Mouse (Mus musculus): ENCODE data around the gene Ice2. TPM values are rescaled to one million over a fixed set of nuclear protein-coding genes. Genes with fewer than 3 reads are reported as not detected.

Gene Ice2
- polyA plus RNA-seq, 1 experiment = 2.0 TPM

- TF ChIP-seq SRF (IDR thresholded peaks at IDR 0.05; ENCODE audit: control insufficient read depth, insufficient read length, low read depth) = no peak
- TF ChIP-seq E2F4 (IDR thresholded peaks at IDR 0.05; ENCODE audit: insufficient read depth) = no peak
- no peak for TF ChIP-seq MYOG (IDR thresholded peaks at IDR 0.05; ENCODE audit: control insufficient read depth in 1 of 3, insufficient read depth in 1 of 3, insufficient read length in 2 of 3, low read depth in 2 of 3)
- no peak for TF ChIP-seq MYOD1 (IDR thresholded peaks at IDR 0.05; ENCODE audit: control insufficient read depth in 1 of 3, insufficient read length in 2 of 3, low read depth in 2 of 3)
- no peak for TF ChIP-seq REST (IDR thresholded peaks at IDR 0.05; ENCODE audit: insufficient read depth, insufficient read length)
- no peak for TF ChIP-seq CEBPB (IDR thresholded peaks at IDR 0.05; ENCODE audit: insufficient read depth, poor library complexity, severe bottlenecking)
- no peak for TF ChIP-seq POLR2A (IDR thresholded peaks at IDR 0.05; ENCODE audit: insufficient read length, low read depth)
- Histone ChIP-seq H3K4me3 (no peak overlapping the region), H3K36me3 (ENCODE audit: control insufficient read depth, insufficient read depth) (peaks cover 46% of the 10 kb centered on the region), H3K79me2 (ENCODE audit: control insufficient read depth, insufficient read depth) (peaks cover 74% of the 10 kb centered on the region), H3K27me3 (ENCODE audit: control insufficient read depth, insufficient read depth, insufficient read length) (no peaks in the 10 kb centered on the region), H3K4me2 (ENCODE audit: low read depth) (peak overlapping the region; percentile 8), H3ac (ENCODE audit: control insufficient read depth, insufficient read length) (no peak overlapping the region)
These were observed 65.3 kb downstream of the Ice2 start for GRCm38 (mm10) chr9:69463046-69463445.

DNA sequence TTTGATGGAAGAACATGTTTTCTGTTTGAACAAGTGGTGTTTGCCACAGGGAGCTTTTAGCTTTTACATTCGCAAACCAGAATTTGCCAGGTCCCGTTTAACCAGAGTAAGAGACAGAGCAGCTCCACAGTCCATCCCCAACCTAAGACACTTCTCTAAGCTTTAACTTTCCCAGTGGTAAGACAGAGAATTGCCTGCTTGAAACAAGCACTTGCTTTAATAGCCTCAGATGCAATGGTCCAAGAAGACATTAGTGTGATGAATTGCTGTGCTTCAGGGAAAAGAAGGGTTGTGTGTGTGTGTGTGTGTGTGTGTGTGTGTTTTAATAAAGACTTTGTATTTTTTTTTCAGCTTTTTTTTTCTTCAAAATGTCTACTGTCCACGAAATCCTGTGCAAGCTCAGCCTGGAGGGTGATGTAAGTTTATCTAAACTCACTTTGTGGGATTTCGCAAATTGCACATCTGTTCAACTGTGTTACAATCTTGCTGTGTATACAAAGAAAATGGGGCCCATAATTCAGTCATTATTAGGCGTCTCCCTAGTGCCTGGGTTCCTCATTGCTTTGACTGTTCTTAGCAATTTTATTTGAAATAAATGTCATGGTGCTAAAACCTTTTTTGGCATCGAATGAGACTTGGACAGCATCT is 66.5 kb downstream of the Ice2 start:
- Histone ChIP-seq H3K79me2 (ENCODE audit: control insufficient read depth, insufficient read depth) (peaks cover 67% of the 10 kb centered on the region), H3K4me3 (no peak overlapping the region), H3K36me3 (ENCODE audit: control insufficient read depth, insufficient read depth) (peaks cover 47% of the 10 kb centered on the region), H3ac (ENCODE audit: control insufficient read depth, insufficient read length) (no peak overlapping the region), H3K4me2 (ENCODE audit: low read depth) (no peak overlapping the region), H3K27me3 (ENCODE audit: control insufficient read depth, insufficient read depth, insufficient read length) (no peaks in the 10 kb centered on the region)
- TF ChIP-seq CEBPB (IDR thresholded peaks at IDR 0.05; ENCODE audit: insufficient read depth, poor library complexity, severe bottlenecking) = peak; percentile 95
- TF ChIP-seq POLR2A (IDR thresholded peaks at IDR 0.05; ENCODE audit: insufficient read length, low read depth) = no peak

- H3K27me3 ChIP-seq (ENCODE audit: control insufficient read depth, insufficient read depth, insufficient read length) = no peaks in the 10 kb centered on the region
- H3K79me2 ChIP-seq (ENCODE audit: control insufficient read depth, insufficient read depth) = peaks cover 57% of the 10 kb centered on the region
- no peak overlapping the region for H3ac ChIP-seq (ENCODE audit: control insufficient read depth, insufficient read length)
- H3K36me3 ChIP-seq (ENCODE audit: control insufficient read depth, insufficient read depth) = peaks cover 36% of the 10 kb centered on the region
- TF ChIP-seq SRF (IDR thresholded peaks at IDR 0.05; ENCODE audit: control insufficient read depth, insufficient read length, low read depth) (no peak), TCF12 (IDR thresholded peaks at IDR 0.05; ENCODE audit: insufficient read depth, poor library complexity, severe bottlenecking) (no peak), TCF3 (IDR thresholded peaks at IDR 0.05; ENCODE audit: insufficient read length, low read depth) (no peak), POLR2A (IDR thresholded peaks at IDR 0.05; ENCODE audit: insufficient read length, low read depth) (peak; percentile 52), REST (IDR thresholded peaks at IDR 0.05; ENCODE audit: insufficient read depth, insufficient read length) (no peak), CEBPB (IDR thresholded peaks at IDR 0.05; ENCODE audit: insufficient read depth, poor library complexity, severe bottlenecking) (no peak), USF1 (IDR thresholded peaks at IDR 0.05; ENCODE audit: low read depth) (no peak), MYOD1 (IDR thresholded peaks at IDR 0.05; ENCODE audit: control insufficient read depth in 1 of 3, insufficient read length in 2 of 3, low read depth in 2 of 3) (peak in 1 of 3 experiments; percentile 24), POLR2AphosphoS2 (IDR thresholded peaks at IDR 0.05; ENCODE audit: insufficient read length, low read depth) (peak; percentile 68), MYOG (IDR thresholded peaks at IDR 0.05; ENCODE audit: control insufficient read depth in 1 of 3, insufficient read depth in 1 of 3, insufficient read length in 2 of 3, low read depth in 2 of 3) (peak in 1 of 3 experiments; percentile 20), E2F4 (IDR thresholded peaks at IDR 0.05; ENCODE audit: insufficient read depth) (no peak), MAX (IDR thresholded peaks at IDR 0.05; ENCODE audit: low read depth) (no peak)
- no peak overlapping the region for H3K4me3 ChIP-seq
- H3K4me2 ChIP-seq (ENCODE audit: low read depth) = peak overlapping the region; percentile 40
These were observed 68.4 kb downstream of the Ice2 start for GRCm38 (mm10) chr9:69466098-69466497.

GRCm38 (mm10) chr9:69467310-69467939 is 69.7 kb downstream of the Ice2 start:
- no peak for TF ChIP-seq USF1 (IDR thresholded peaks at IDR 0.05; ENCODE audit: low read depth)
- peak in 2 of 3 experiments; percentile 26 to 27 for TF ChIP-seq MYOG (IDR thresholded peaks at IDR 0.05; ENCODE audit: control insufficient read depth in 1 of 3, insufficient read depth in 1 of 3, insufficient read length in 2 of 3, low read depth in 2 of 3)
- TF ChIP-seq REST (IDR thresholded peaks at IDR 0.05; ENCODE audit: insufficient read depth, insufficient read length) = no peak
- TF ChIP-seq TCF3 (IDR thresholded peaks at IDR 0.05; ENCODE audit: insufficient read length, low read depth) = no peak
- TF ChIP-seq E2F4 (IDR thresholded peaks at IDR 0.05; ENCODE audit: insufficient read depth) = no peak
- peak in 2 of 3 experiments; percentile 35 to 38 for TF ChIP-seq MYOD1 (IDR thresholded peaks at IDR 0.05; ENCODE audit: control insufficient read depth in 1 of 3, insufficient read length in 2 of 3, low read depth in 2 of 3)
- TF ChIP-seq SRF (IDR thresholded peaks at IDR 0.05; ENCODE audit: control insufficient read depth, insufficient read length, low read depth) = no peak
- TF ChIP-seq POLR2AphosphoS2 (IDR thresholded peaks at IDR 0.05; ENCODE audit: insufficient read length, low read depth) = peak; percentile 50
- TF ChIP-seq CEBPB (IDR thresholded peaks at IDR 0.05; ENCODE audit: insufficient read depth, poor library complexity, severe bottlenecking) = no peak
- TF ChIP-seq TCF12 (IDR thresholded peaks at IDR 0.05; ENCODE audit: insufficient read depth, poor library complexity, severe bottlenecking) = peak; percentile 4
- TF ChIP-seq POLR2A (IDR thresholded peaks at IDR 0.05; ENCODE audit: insufficient read length, low read depth) = peak; percentile 40
- TF ChIP-seq MAX (IDR thresholded peaks at IDR 0.05; ENCODE audit: low read depth) = no peak
- H3ac ChIP-seq (ENCODE audit: control insufficient read depth, insufficient read length) = no peak overlapping the region
- H3K27me3 ChIP-seq (ENCODE audit: control insufficient read depth, insufficient read depth, insufficient read length) = no peaks in the 10 kb centered on the region
- peak overlapping the region; percentile 40 for H3K4me2 ChIP-seq (ENCODE audit: low read depth)
- H3K4me3 ChIP-seq = no peak overlapping the region
- peaks cover 51% of the 10 kb centered on the region for H3K79me2 ChIP-seq (ENCODE audit: control insufficient read depth, insufficient read depth)
- H3K36me3 ChIP-seq (ENCODE audit: control insufficient read depth, insufficient read depth) = peaks cover 37% of the 10 kb centered on the region

Data from myocyte (in vitro differentiated cells).